Mouse (Mus musculus) MEL (cell line): ENCODE measurements around the gene Zhx3. TPM values are rescaled to one million over a fixed set of nuclear protein-coding genes. Genes with fewer than 3 reads are reported as not detected.

ENCODE experiments used
- DNase-seq: peaks from one replicate; pipeline ENCODE4 v3.0.0; 2011; ENCODE audit warnings: low read depth, low spot score
- H3K27ac ChIP-seq: 2 replicates; pipeline ENCODE4 v1.5.1; 2012; ENCODE audit warnings: low read depth, mild to moderate bottlenecking, control low read depth, low read length, moderate library complexity; ENCODE audit not compliant: control insufficient read depth
- H3K27me3 ChIP-seq, 2 experiments: fragments of 150-350 bp in 1 of 2; sonication (generic) in 1 of 2; 2 replicates each; pipeline ENCODE4 v1.6.1; 2012; ENCODE audit warnings: low read length in 2 of 2, mild to moderate bottlenecking in 2 of 2, improper control_type of control experiment in 1 of 2, moderate library complexity in 1 of 2; ENCODE audit not compliant: insufficient read depth in 2 of 2, control insufficient read depth in 1 of 2
- H3K36me3 ChIP-seq, 2 experiments: 2 replicates each; pipeline ENCODE4 v1.6.1; 2012 to 2014; ENCODE audit warnings: low read length in 2 of 2, improper control_type of control experiment in 1 of 2, inconsistent platforms in 1 of 2, mild to moderate bottlenecking in 1 of 2; ENCODE audit not compliant: insufficient read depth in 2 of 2, control insufficient read depth in 1 of 2
- H3K4me1 ChIP-seq, 2 experiments: fragments of 150-350 bp in 1 of 2; sonication (generic) in 1 of 2; 2 replicates each; pipeline ENCODE4 v1.6.1; 2012; ENCODE audit warnings: low read length in 2 of 2, improper control_type of control experiment in 1 of 2, mild to moderate bottlenecking in 1 of 2; ENCODE audit not compliant: insufficient read depth in 2 of 2, control insufficient read depth in 1 of 2
- H3K4me3 ChIP-seq, 2 experiments: fragments of 150-350 bp in 1 of 2; sonication (generic) in 1 of 2; 2 replicates each; pipeline ENCODE4 v1.5.1; 2012; ENCODE audit warnings: low read depth in 2 of 2, low read length in 2 of 2, mild to moderate bottlenecking in 2 of 2, moderate library complexity in 2 of 2, control low read depth in 1 of 2, improper control_type of control experiment in 1 of 2; ENCODE audit not compliant: control insufficient read depth in 1 of 2, insufficient read depth in 1 of 2
- H3K79me2 ChIP-seq: 2 replicates; pipeline ENCODE4 v1.6.1; 2012; ENCODE audit warnings: mild to moderate bottlenecking, low read length, moderate library complexity; ENCODE audit not compliant: control insufficient read depth, poor library complexity, insufficient read depth
- H3K9ac ChIP-seq: 2 replicates; pipeline ENCODE4 v1.6.1; 2012; ENCODE audit warnings: low read depth, mild to moderate bottlenecking, control low read depth, low read length, moderate library complexity; ENCODE audit not compliant: control insufficient read depth, poor library complexity, severe bottlenecking
- H3K9me3 ChIP-seq: fragments of 150-350 bp; sonication (generic); replicated peaks from 2 replicates; pipeline ENCODE4 v1.6.1; 2012; ENCODE audit warnings: mild to moderate bottlenecking, low read length, improper control_type of control experiment, moderate library complexity; ENCODE audit not compliant: insufficient read depth
- BHLHE40 ChIP-seq: IDR thresholded peaks from 2 replicates; pipeline ENCODE4 v1.6.1; 2012; ENCODE audit warnings: low read depth, mild to moderate bottlenecking, inconsistent platforms, low read length, improper control_type of control experiment, borderline replicate concordance
- GABPA ChIP-seq: IDR thresholded peaks from 2 replicates; pipeline ENCODE4 v1.6.1; 2012; ENCODE audit warnings: low read depth, mild to moderate bottlenecking, inconsistent platforms, low read length, improper control_type of control experiment, moderate library complexity
- MAX ChIP-seq: IDR thresholded peaks from 2 replicates; pipeline ENCODE4 v1.6.1; 2011; ENCODE audit warnings: low read length, improper control_type of control experiment
- MAZ ChIP-seq: IDR thresholded peaks from 2 replicates; pipeline ENCODE4 v1.6.1; 2012; ENCODE audit warnings: low read depth, mild to moderate bottlenecking, inconsistent platforms, low read length, improper control_type of control experiment
- MXI1 ChIP-seq: IDR thresholded peaks from 2 replicates; pipeline ENCODE4 v1.6.1; 2011; ENCODE audit warnings: mild to moderate bottlenecking, low read depth, low read length, improper control_type of control experiment
- MYB ChIP-seq: IDR thresholded peaks from 2 replicates; pipeline ENCODE4 v1.6.1; 2011; ENCODE audit warnings: mild to moderate bottlenecking, low read depth, low read length, improper control_type of control experiment
- RCOR1 ChIP-seq: IDR thresholded peaks from 2 replicates; pipeline ENCODE4 v1.6.1; 2012; ENCODE audit warnings: low read depth, mild to moderate bottlenecking, inconsistent platforms, low read length, improper control_type of control experiment
- TAL1 ChIP-seq: IDR thresholded peaks from 2 replicates; pipeline ENCODE4 v1.6.1; 2012; ENCODE audit warnings: mild to moderate bottlenecking, inconsistent platforms, low read length, moderate library complexity, mixed read lengths
- TCF12 ChIP-seq: IDR thresholded peaks from 2 replicates; pipeline ENCODE4 v1.6.1; 2014; ENCODE audit warnings: low read depth, mild to moderate bottlenecking, inconsistent platforms, low read length, improper control_type of control experiment, moderate library complexity
- UBTF ChIP-seq: IDR thresholded peaks from 2 replicates; pipeline ENCODE4 v1.6.1; 2012; ENCODE audit warnings: low read depth, mild to moderate bottlenecking, inconsistent platforms, low read length, improper control_type of control experiment, moderate library complexity, borderline replicate concordance; ENCODE audit not compliant: insufficient read depth
- USF1 ChIP-seq: IDR thresholded peaks from 2 replicates; pipeline ENCODE4 v1.6.1; 2014; ENCODE audit warnings: low read depth, mild to moderate bottlenecking, inconsistent platforms, low read length, improper control_type of control experiment, moderate library complexity
- ZC3H11A ChIP-seq: IDR thresholded peaks from 2 replicates; pipeline ENCODE4 v1.6.1; 2012; ENCODE audit warnings: low read depth, mild to moderate bottlenecking, inconsistent platforms, low read length, improper control_type of control experiment
- ZKSCAN1 ChIP-seq: IDR thresholded peaks from 2 replicates; pipeline ENCODE4 v1.6.1; 2012; ENCODE audit warnings: low read depth, mild to moderate bottlenecking, inconsistent platforms, low read length, improper control_type of control experiment, moderate library complexity
- ZMIZ1 ChIP-seq: IDR thresholded peaks from 2 replicates; pipeline ENCODE4 v1.6.1; 2012; ENCODE audit warnings: low read depth, mild to moderate bottlenecking, inconsistent platforms, low read length, improper control_type of control experiment, moderate library complexity
- polyA plus RNA-seq, 2 experiments: library from polyadenylated mRNA; stranded (reverse) in 1 of 2; unstranded in 1 of 2; fragments of >175 nt in 1 of 2; fragments of >200 nt in 1 of 2; gene quantifications; 2 replicates each; pipeline versions ENCODE4 v1.2.1 to v1.2.4; 2012; ENCODE audit warnings: low replicate concordance in 2 of 2, low read depth in 1 of 2; ENCODE audit not compliant: insufficient read length in 2 of 2, insufficient read depth in 1 of 2, missing spikeins in 1 of 2
- total RNA-seq: library from RNA; depleted of rRNA; stranded (reverse); fragments of 300-350 nt; gene quantifications from 2 replicates; pipeline ENCODE4 v1.2.3, GENCODE M21; 2012

Zhx3 gene
- total and polyA plus RNA-seq, 3 experiments, result 4.4 to 4.8 TPM; not detected in 1

GRCm38 (mm10) chr2:160734331-160734730 lies 138.5 kb downstream of the Zhx3 start:
- no peak for TF ChIP-seq USF1
- no peak for TF ChIP-seq ZKSCAN1
- no peak for TF ChIP-seq TAL1
- Histone ChIP-seq H3K4me1 (peaks cover 0 to 16% of the 10 kb centered on the region in 2 experiments; a peak in 3 of 4 replicates), H3K27ac (no peak overlapping the region), H3K27me3 (no peaks in the 10 kb centered on the region), H3K36me3 (peaks cover 0 to 7% of the 10 kb centered on the region in 2 experiments; a peak in 1 of 4 replicates), H3K4me3 (no peak overlapping the region), H3K9me3 (no peaks in the 10 kb centered on the region), H3K79me2 (peaks cover 16% of the 10 kb centered on the region), H3K9ac (no peak overlapping the region)
- no peak for DNase-seq

GRCm38 (mm10) chr2:160733131-160733531 lies 139.7 kb downstream of the Zhx3 start:
- H3K4me3 ChIP-seq, result no peak overlapping the region
- DNase-seq, result no peak

GRCm38 (mm10) chr2:160732420-160732995 lies 140.3 kb downstream of the Zhx3 start:
- DNase-seq, result peak; percentile 28
- H3K9me3 ChIP-seq, result no peaks in the 10 kb centered on the region
- H3K27me3 ChIP-seq, result no peaks in the 10 kb centered on the region
- H3K36me3 ChIP-seq, result peaks cover 0 to 7% of the 10 kb centered on the region in 2 experiments; a peak in 1 of 4 replicates
- peaks cover 16% of the 10 kb centered on the region for H3K79me2 ChIP-seq
- no peak overlapping the region for H3K27ac ChIP-seq
- peak overlapping the region; percentile 73 to 96 for H3K4me3 ChIP-seq
- peaks cover 0 to 16% of the 10 kb centered on the region in 2 experiments; a peak in 3 of 4 replicates for H3K4me1 ChIP-seq
- TF ChIP-seq RCOR1, result no peak
- TF ChIP-seq USF1, result no peak
- no peak for TF ChIP-seq MYB
- no peak for TF ChIP-seq ZC3H11A
- no peak for TF ChIP-seq MXI1
- peak overlapping the region; percentile 87 for H3K9ac ChIP-seq

More at GRCm38 (mm10) chr2:160733131-160733531, 139.7 kb downstream of the Zhx3 start:
- Histone ChIP-seq H3K27me3 (no peaks in the 10 kb centered on the region), H3K36me3 (peaks cover 0 to 7% of the 10 kb centered on the region in 2 experiments; a peak in 1 of 4 replicates), H3K27ac (no peak overlapping the region), H3K9me3 (no peaks in the 10 kb centered on the region), H3K79me2 (peaks cover 16% of the 10 kb centered on the region), H3K4me1 (peaks cover 0 to 16% of the 10 kb centered on the region in 2 experiments; a peak in 3 of 4 replicates), H3K9ac (no peak overlapping the region)
- TF ChIP-seq MAZ, result no peak
- TF ChIP-seq TCF12, result no peak
- TF ChIP-seq UBTF, result no peak
- no peak for TF ChIP-seq ZMIZ1
- no peak for TF ChIP-seq USF1
- no peak for TF ChIP-seq MAX
- TF ChIP-seq GABPA, result no peak
- TF ChIP-seq BHLHE40, result no peak
